Mouse (Mus musculus) MEL (cell line): Measurements from ENCODE around the gene Wdr44.

ENCODE experiments used
- CTCF ChIP-seq, 3 experiments: IDR thresholded peaks in 2 of 3; conservative IDR thresholded peaks in 1 of 3; 2 replicates each; pipeline ENCODE4 v1.5.1; 2011 to 2012; ENCODE audit warnings: low read length in 3 of 3, low read depth in 2 of 3, mild to moderate bottlenecking in 2 of 3, improper control_type of control experiment in 1 of 3, inconsistent platforms in 1 of 3, mixed read lengths in 1 of 3, moderate library complexity in 1 of 3; ENCODE audit not compliant: control insufficient read depth in 1 of 3, insufficient read depth in 1 of 3, poor library complexity in 1 of 3, severe bottlenecking in 1 of 3
- POLR2A ChIP-seq, 2 experiments: IDR thresholded peaks; 2 replicates each; pipeline ENCODE4 v1.6.1; 2011 to 2012; ENCODE audit warnings: low read length in 2 of 2, mild to moderate bottlenecking in 2 of 2, control low read depth in 1 of 2, improper control_type of control experiment in 1 of 2, low read depth in 1 of 2, moderate library complexity in 1 of 2; ENCODE audit not compliant: control insufficient read depth in 1 of 2, insufficient read depth in 1 of 2, poor library complexity in 1 of 2

GRCm38 (mm10) chrX:23673193-23673592, 19.7 kb upstream of the Wdr44 start:
- TF ChIP-seq CTCF (IDR thresholded peaks at IDR 0.05 in 2 of 3, conservative IDR thresholded peaks at IDR 0.05 in 1 of 3; ENCODE audit: control insufficient read depth in 1 of 3, insufficient read depth in 1 of 3, low read depth in 2 of 3, low read length in 3 of 3, poor library complexity in 1 of 3, severe bottlenecking in 1 of 3) (no peak), POLR2A (IDR thresholded peaks at IDR 0.05; ENCODE audit: control insufficient read depth in 1 of 2, insufficient read depth in 1 of 2, low read depth in 1 of 2, low read length in 2 of 2, poor library complexity in 1 of 2) (no peak)
